Mouse (Mus musculus) liver, embryonic 15.5 days (tissue): Measurements from ENCODE around the gene Prss27. TPM values are rescaled to one million over a fixed set of nuclear protein-coding genes. Genes with fewer than 3 reads are reported as not detected.
A peak's percentile ranks its signal among the peaks of the same experiment; 100 is the strongest.

Source experiments
- ATAC-seq: fragments of 200-750 bp; cut with Nextera tagmentation; 2 replicates; pipeline ENCODE4 v1.8.0; 2017; ENCODE audit warnings: moderate number of reproducible peaks, mild to moderate bottlenecking, moderate library complexity; ENCODE audit not compliant: insufficient read depth
- H3K27ac ChIP-seq: fragments of 300-500 bp; sonication (generic); replicated peaks from 2 replicates; pipeline ENCODE4 v1.5.1; 2015; ENCODE audit warnings: mild to moderate bottlenecking, inconsistent platforms
- H3K27me3 ChIP-seq: fragments of 300-500 bp; sonication (generic); 2 replicates; pipeline ENCODE4 v1.6.1; 2015; ENCODE audit warnings: mild to moderate bottlenecking, inconsistent platforms
- H3K36me3 ChIP-seq: fragments of 300-500 bp; sonication (generic); replicated peaks from 2 replicates; pipeline ENCODE4 v1.6.1; 2015; ENCODE audit warnings: moderate library complexity, mild to moderate bottlenecking, inconsistent platforms
- H3K4me1 ChIP-seq: fragments of 300-500 bp; sonication (generic); replicated peaks from 2 replicates; pipeline ENCODE4 v1.6.1; 2015; ENCODE audit warnings: inconsistent platforms
- H3K4me2 ChIP-seq: fragments of 300-500 bp; sonication (generic); 2 replicates; pipeline ENCODE4 v1.6.1; 2015; ENCODE audit warnings: moderate library complexity, mild to moderate bottlenecking, inconsistent platforms
- H3K4me3 ChIP-seq: fragments of 300-500 bp; sonication (generic); replicated peaks from 2 replicates; pipeline ENCODE4 v1.5.1; 2015; ENCODE audit warnings: mild to moderate bottlenecking, inconsistent platforms
- H3K9ac ChIP-seq: fragments of 300-500 bp; sonication (generic); 2 replicates; pipeline ENCODE4 v1.6.1; 2015; ENCODE audit warnings: moderate library complexity, mild to moderate bottlenecking, inconsistent platforms
- H3K9me3 ChIP-seq: fragments of 300-500 bp; sonication (generic); replicated peaks from 2 replicates; pipeline ENCODE4 v1.6.1; 2016; ENCODE audit warnings: inconsistent platforms
- WGBS: fragments of 180-500 bp; shearing (Covaris S2); methylation state at CpG from one replicate; pipeline ENCODE4 v1.1.7; 2015; ENCODE audit warnings: mixed read lengths; ENCODE audit not compliant: insufficient replicate concordance; 5-methylcytosine and 5-hydroxymethylcytosine counted together
- polyA plus RNA-seq: library from polyadenylated mRNA; unstranded; fragments of >200 nt; fragmentation: Nextera tagmentation; extraction: Ambion mirVana; gene quantifications from 2 replicates; pipeline ENCODE4 v1.2.1, GENCODE M21; 2015

Prss27 gene
- not detected in 2 replicates for polyA plus RNA-seq

GRCm38 (mm10) chr17:24037844-24038243, at the start of gene Prss27:
Gene Prss27, plus strand, starts transcription at chr17:24038144.
- WGBS, result 37% methylated on average over 4 of the region's 4 CpGs
- Histone ChIP-seq H3K27ac (no peak within 1 kb of the TSS), H3K9ac (no peak within 1 kb of the TSS), H3K4me3 (no peak within 1 kb of the TSS), H3K36me3 (no peaks in the 10 kb centered on the region), H3K4me1 (no peaks in the 10 kb centered on the region), H3K9me3 (no peaks in the 10 kb centered on the region), H3K27me3 (no peaks in the 10 kb centered on the region), H3K4me2 (no peak within 1 kb of the TSS)
- ATAC-seq, result no peak

DNA sequence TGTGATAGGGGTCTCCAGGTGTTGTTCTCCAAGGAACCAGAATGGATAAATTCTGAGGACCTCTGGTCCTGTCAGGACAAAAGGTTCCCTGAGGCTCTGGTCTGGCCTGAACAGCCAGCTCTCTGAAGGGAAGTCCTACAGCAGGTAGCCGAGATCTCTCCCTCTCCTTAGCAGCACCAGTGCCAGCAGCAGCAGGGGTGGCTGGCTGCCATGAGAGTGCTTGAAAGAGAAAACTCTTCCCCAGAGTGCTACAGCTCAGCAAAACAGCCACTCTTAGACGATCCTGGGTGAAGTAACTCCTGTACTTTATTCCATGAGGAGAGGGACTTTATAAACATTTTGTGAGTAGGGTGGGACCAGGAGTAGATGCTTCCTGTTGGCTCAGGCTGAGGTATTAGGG, 48.1 kb upstream of the Prss27 start:
- no peak overlapping the region for H3K27ac ChIP-seq
- 31% methylated on average over 2 of the region's 2 CpGs for WGBS
- H3K4me3 ChIP-seq, result no peak overlapping the region
- peaks cover 8% of the 10 kb centered on the region; the same call in 1 of the 2 replicates for H3K27me3 ChIP-seq
- H3K4me1 ChIP-seq, result peaks cover 3% of the 10 kb centered on the region; the same call in 1 of the 2 replicates
- no peaks in the 10 kb centered on the region for H3K9me3 ChIP-seq
- no peak for ATAC-seq
- H3K36me3 ChIP-seq, result no peaks in the 10 kb centered on the region
- no peak overlapping the region for H3K4me2 ChIP-seq
- no peak overlapping the region for H3K9ac ChIP-seq

GRCm38 (mm10) chr17:23992789-23993553, 45.0 kb upstream of the Prss27 start:
- peaks cover 11% of the 10 kb centered on the region; the same call in 1 of the 2 replicates for H3K27me3 ChIP-seq
- H3K9ac ChIP-seq, result no peak overlapping the region
- WGBS, result 65% methylated on average over 9 of the region's 9 CpGs
- H3K4me3 ChIP-seq, result no peak overlapping the region
- no peak for ATAC-seq
- H3K36me3 ChIP-seq, result no peaks in the 10 kb centered on the region
- H3K27ac ChIP-seq, result no peak overlapping the region
- no peaks in the 10 kb centered on the region for H3K9me3 ChIP-seq
- H3K4me2 ChIP-seq, result peak overlapping the region; percentile 41
- H3K4me1 ChIP-seq, result peaks cover 3% of the 10 kb centered on the region; the same call in 1 of the 2 replicates

DNA sequence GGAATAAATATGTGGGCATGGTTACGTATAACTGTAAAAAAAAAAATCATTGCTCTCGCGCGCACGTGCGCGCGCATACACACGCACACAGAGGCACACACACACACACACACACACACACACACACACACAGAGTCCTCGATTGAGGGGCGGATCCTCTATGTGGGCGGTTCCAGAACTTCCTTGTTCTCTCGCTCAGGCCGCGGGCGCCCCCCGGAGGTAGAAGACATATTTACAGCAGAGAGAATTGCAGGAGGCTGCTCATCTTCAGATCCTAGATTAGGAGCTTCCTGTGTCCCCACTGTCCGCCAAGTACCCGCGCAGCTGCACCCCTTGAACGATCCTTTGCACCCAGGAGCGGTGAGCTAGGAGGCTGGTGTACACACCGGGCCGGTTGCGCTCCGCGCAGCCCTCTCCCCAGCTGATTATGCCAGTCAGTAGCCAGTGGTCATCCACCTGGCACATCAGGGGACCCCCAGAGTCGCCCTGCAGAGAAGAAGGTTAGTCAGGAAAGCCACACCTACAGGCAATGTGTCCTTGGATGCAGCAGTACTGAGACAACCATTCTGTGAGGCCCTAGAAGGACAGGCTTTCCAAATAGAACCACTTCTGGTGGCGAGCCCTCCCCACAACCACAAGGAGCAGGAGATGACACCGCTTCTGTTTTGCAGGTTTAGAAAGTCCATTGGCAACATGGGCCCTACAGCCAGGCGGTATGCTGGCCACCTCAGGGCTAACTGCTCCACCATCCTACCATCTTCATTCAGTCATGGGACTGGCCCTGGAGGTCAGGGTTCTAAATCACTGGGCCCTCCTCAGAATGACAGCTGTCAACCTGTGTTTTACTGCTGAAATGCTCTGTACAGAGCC, 44.1 kb upstream of the Prss27 start:
- H3K36me3 ChIP-seq, result no peaks in the 10 kb centered on the region
- H3K4me2 ChIP-seq, result peak overlapping the region; percentile 41
- H3K9ac ChIP-seq, result no peak overlapping the region
- 9% methylated on average over 31 of the region's 31 CpGs for WGBS
- H3K27me3 ChIP-seq, result peaks cover 11% of the 10 kb centered on the region; the same call in 1 of the 2 replicates
- H3K4me3 ChIP-seq, result no peak overlapping the region
- ATAC-seq, result peak; percentile 28; the same call in 1 of the 2 replicates
- no peaks in the 10 kb centered on the region for H3K9me3 ChIP-seq
- H3K27ac ChIP-seq, result no peak overlapping the region
- peaks cover 3% of the 10 kb centered on the region; the same call in 1 of the 2 replicates for H3K4me1 ChIP-seq

DNA sequence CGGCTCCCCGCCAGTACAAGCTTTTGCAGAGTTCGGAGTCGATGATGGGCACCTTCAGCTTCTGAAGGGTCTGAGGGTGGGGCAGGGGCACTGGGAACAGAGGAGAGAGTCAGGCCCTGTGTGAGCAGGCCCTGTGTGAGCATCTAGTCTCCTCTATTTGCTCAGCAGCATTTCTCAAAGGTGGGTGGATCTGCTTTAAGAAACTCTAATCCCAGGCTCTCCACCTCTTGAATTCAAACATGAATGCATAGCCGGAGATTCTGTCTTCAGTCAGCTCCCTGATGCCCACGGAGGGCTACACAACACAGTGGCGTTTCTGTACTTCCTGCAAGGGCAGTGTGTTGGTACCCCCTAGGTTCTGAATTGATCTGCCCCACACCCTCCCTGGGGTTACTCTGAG, 43.3 kb upstream of the Prss27 start:
- H3K4me1 ChIP-seq, result peaks cover 3% of the 10 kb centered on the region; the same call in 1 of the 2 replicates
- no peak overlapping the region for H3K9ac ChIP-seq
- H3K27ac ChIP-seq, result no peak overlapping the region
- no peaks in the 10 kb centered on the region for H3K36me3 ChIP-seq
- no peak for ATAC-seq
- peaks cover 11% of the 10 kb centered on the region; the same call in 1 of the 2 replicates for H3K27me3 ChIP-seq
- no peak overlapping the region for H3K4me2 ChIP-seq
- H3K4me3 ChIP-seq, result no peak overlapping the region
- 63% methylated on average over 7 of the region's 7 CpGs for WGBS
- H3K9me3 ChIP-seq, result no peaks in the 10 kb centered on the region

GRCm38 (mm10) chr17:23995421-23995820, 42.5 kb upstream of the Prss27 start:
- Histone ChIP-seq H3K4me2 (no peak overlapping the region), H3K27ac (no peak overlapping the region), H3K9me3 (no peaks in the 10 kb centered on the region), H3K4me3 (no peak overlapping the region), H3K27me3 (peaks cover 11% of the 10 kb centered on the region; the same call in 1 of the 2 replicates), H3K9ac (no peak overlapping the region), H3K36me3 (no peaks in the 10 kb centered on the region), H3K4me1 (peaks cover 3% of the 10 kb centered on the region; the same call in 1 of the 2 replicates)
- no peak for ATAC-seq
- WGBS, result 25% methylated on average over 1 of the region's 1 CpGs

- Histone ChIP-seq H3K4me1 (peaks cover 3% of the 10 kb centered on the region; the same call in 1 of the 2 replicates), H3K36me3 (no peaks in the 10 kb centered on the region), H3K27me3 (peaks cover 11% of the 10 kb centered on the region; the same call in 1 of the 2 replicates), H3K4me3 (no peak within 1 kb of the TSS), H3K9ac (no peak within 1 kb of the TSS), H3K27ac (no peak within 1 kb of the TSS), H3K4me2 (no peak within 1 kb of the TSS), H3K9me3 (no peaks in the 10 kb centered on the region)
- WGBS, result 44% methylated on average over 2 of the region's 2 CpGs
- ATAC-seq, result no peak
Observed at GRCm38 (mm10) chr17:23997901-23998300, 40.0 kb upstream of the Prss27 start, which contains the start of gene Prss22. Gene Prss22, minus strand, starts transcription at chr17:23998100.

DNA sequence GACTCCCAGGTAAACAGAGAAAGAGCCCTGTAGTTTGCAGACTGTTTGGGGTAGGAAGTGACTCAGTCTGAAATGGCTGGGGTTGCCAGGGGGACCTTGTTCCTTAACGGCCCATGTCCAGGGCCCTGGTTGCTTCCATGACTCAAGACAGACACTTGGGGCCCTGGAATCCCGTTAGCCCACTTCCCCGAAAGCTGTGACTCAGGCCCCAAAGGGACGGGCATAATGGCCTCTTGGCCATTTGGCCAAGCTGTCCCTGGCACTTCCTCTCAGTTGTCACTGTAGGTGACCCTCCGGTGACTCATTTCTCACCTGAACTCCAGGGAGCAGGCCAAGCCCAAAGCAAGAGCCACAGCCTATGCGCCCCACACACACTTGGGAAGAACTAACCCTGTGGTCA, 39.6 kb upstream of the Prss27 start:
- no peaks in the 10 kb centered on the region for H3K9me3 ChIP-seq
- H3K4me3 ChIP-seq, result no peak overlapping the region
- H3K4me1 ChIP-seq, result no peaks in the 10 kb centered on the region; the same call in 1 of the 2 replicates
- no peak overlapping the region for H3K27ac ChIP-seq
- H3K4me2 ChIP-seq, result no peak overlapping the region
- no peak for ATAC-seq
- WGBS, result 36% methylated on average over 6 of the region's 6 CpGs
- H3K36me3 ChIP-seq, result no peaks in the 10 kb centered on the region
- H3K9ac ChIP-seq, result no peak overlapping the region
- peaks cover 11% of the 10 kb centered on the region; the same call in 1 of the 2 replicates for H3K27me3 ChIP-seq

GRCm38 (mm10) chr17:24000404-24000803, 37.5 kb upstream of the Prss27 start:
- no peak overlapping the region for H3K27ac ChIP-seq
- no peak overlapping the region for H3K4me2 ChIP-seq
- H3K4me1 ChIP-seq, result no peaks in the 10 kb centered on the region
- H3K9ac ChIP-seq, result no peak overlapping the region
- no peak for ATAC-seq
- 40% methylated on average over 5 of the region's 5 CpGs for WGBS
- no peaks in the 10 kb centered on the region for H3K27me3 ChIP-seq
- H3K9me3 ChIP-seq, result no peaks in the 10 kb centered on the region
- no peaks in the 10 kb centered on the region for H3K36me3 ChIP-seq
- no peak overlapping the region for H3K4me3 ChIP-seq

- Histone ChIP-seq H3K4me3 (no peak overlapping the region), H3K4me2 (no peak overlapping the region), H3K36me3 (no peaks in the 10 kb centered on the region), H3K27ac (no peak overlapping the region), H3K27me3 (no peaks in the 10 kb centered on the region), H3K9ac (no peak overlapping the region), H3K4me1 (no peaks in the 10 kb centered on the region), H3K9me3 (no peaks in the 10 kb centered on the region)
- WGBS, result 73% methylated on average over 14 of the region's 14 CpGs
- ATAC-seq, result no peak
Observed at GRCm38 (mm10) chr17:24004071-24004665, 33.8 kb upstream of the Prss27 start.
